Mouse (Mus musculus): ENCODE data around the gene Eif4e3.
A peak's percentile ranks its signal among the peaks of the same experiment; 100 is the strongest.

The Eif4e3 gene

DNA sequence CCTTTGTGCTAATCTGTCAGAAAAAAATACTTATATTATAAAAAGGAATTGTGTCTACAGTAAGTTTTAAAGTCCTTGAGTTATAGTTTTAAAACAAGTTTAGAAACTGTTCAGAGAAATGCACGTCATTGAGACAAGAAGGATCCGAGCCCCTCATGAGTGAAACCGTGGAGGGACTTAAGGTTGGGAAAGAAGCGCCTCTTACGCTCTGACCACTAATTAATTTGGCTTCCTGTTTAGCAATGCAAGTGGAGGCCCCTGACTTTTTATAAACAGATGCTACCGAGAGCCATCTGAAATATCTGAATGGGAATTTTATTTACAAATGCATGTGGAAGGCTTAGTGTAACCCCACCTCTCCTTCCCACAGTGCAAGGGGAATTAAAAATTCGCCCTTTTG is 41.3 kb downstream of the Eif4e3 start:
- no peak for DNase-seq (ENCODE audit: inconsistent age in 2 of 2, low spot score in 1 of 2)

DNA sequence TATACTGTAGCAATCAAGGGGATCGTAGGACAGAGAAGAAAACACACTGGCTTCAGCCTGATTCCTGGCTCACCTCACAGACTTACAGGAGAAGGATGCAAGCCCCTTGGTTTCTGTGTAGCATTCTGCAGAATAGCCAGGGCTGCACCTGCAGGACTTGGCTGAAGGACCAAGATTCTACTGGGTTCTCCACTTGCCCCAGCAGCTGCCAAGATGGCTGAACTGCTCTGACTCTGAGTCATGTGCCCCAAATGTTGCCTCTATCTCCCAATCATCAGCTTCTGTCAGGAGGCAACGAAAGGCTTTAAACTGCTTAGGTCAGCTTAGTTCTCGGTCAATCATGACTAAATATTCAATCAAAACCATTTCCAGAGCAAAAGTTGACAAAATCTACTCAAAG is 42.0 kb downstream of the Eif4e3 start:
- no peak for DNase-seq (ENCODE audit: inconsistent age in 2 of 2, low spot score in 1 of 2)

- DNase-seq (ENCODE audit: inconsistent age in 2 of 2, low spot score in 1 of 2), result peak in 1 of 2 experiments; percentile 44
Measured at GRCm38 (mm10) chr6:99623641-99624040, 42.9 kb downstream of the Eif4e3 start.

DNA sequence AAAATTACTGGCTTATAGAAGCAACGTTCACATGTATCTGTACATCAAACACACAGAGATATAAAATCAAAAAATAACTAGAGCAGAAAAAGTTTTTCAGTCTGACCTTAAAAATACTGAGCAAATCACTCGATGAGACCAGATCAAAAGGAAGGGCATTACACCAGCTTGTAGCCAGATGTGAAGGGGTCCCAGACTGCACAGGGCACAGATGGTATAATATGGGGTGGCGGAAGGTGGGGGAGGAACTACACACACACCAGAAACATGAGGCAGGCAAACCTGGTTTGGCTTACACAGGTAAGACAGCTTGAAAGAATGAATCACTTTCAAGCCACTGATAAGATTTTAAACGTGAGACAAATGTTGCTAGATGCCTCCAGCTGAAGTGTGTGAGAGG is 45.4 kb downstream of the Eif4e3 start:
- no peak for DNase-seq (ENCODE audit: inconsistent age in 2 of 2, low spot score in 1 of 2)

DNA sequence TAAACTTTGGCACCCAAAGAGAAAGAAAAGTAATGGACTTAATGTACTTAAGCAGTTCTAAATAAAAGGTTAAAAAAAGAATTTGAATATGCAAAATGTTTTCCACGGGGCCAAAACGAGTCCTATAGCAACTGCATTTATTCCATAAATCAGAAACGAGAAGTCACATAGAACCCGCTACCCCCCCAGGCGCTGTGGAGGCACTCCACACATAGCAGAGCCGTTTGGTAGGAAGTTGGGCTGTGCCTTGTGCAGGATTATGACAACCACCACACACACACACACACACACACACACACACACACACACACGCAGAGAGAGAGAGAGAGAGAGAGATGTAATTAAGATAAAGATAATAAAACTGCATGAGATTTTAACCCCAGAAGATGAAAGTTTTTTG is 46.1 kb downstream of the Eif4e3 start:
- DNase-seq (ENCODE audit: inconsistent age in 2 of 2, low spot score in 1 of 2), result no peak

GRCm38 (mm10) chr6:99619964-99620363 is 46.6 kb downstream of the Eif4e3 start:
- no peak for DNase-seq (ENCODE audit: inconsistent age in 2 of 2, low spot score in 1 of 2)

DNA sequence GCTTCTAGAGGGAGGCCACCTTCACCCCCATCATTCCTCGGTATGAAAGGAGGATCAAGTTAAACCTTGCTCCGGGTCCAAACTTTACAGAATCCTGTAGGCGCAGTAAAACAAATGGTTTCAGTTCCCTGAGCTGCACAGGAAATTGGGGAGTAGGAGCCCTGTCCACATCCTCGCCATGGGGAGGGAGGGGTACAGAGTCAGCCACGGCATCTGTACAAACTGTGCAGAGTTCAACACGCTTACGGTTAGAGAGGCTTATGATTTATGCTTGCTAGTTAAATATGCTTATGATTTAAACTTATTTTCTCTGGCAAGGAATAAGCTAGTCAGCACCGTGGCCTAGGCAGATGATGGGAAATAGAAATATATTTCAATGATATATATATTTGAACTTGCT is 47.1 kb downstream of the Eif4e3 start:
- no peak for DNase-seq (ENCODE audit: inconsistent age in 2 of 2, low spot score in 1 of 2)

- DNase-seq (ENCODE audit: inconsistent age in 2 of 2, low spot score in 1 of 2), result no peak
Measured at GRCm38 (mm10) chr6:99617867-99618266, 48.7 kb downstream of the Eif4e3 start.

DNA sequence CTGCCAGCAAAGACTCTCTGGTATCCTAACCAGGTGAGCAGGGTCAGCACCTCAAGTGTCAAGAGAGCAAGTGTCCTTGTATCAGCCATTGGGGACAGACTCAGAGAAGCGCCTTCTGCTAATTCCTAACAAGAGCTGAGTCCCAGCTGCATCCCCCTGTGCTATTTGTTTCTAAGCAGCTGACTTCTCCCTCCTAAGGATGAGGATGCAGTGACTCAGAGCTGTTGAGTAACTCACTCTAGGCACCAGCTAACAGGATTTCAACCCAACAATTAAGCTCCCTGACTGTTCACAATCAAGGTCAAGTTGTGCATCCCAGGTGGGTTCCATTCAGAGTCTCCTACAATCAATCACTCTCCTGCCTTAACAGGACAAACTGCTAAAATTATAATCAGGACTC is 49.2 kb downstream of the Eif4e3 start:
- no peak for DNase-seq (ENCODE audit: inconsistent age in 2 of 2, low spot score in 1 of 2)

DNA sequence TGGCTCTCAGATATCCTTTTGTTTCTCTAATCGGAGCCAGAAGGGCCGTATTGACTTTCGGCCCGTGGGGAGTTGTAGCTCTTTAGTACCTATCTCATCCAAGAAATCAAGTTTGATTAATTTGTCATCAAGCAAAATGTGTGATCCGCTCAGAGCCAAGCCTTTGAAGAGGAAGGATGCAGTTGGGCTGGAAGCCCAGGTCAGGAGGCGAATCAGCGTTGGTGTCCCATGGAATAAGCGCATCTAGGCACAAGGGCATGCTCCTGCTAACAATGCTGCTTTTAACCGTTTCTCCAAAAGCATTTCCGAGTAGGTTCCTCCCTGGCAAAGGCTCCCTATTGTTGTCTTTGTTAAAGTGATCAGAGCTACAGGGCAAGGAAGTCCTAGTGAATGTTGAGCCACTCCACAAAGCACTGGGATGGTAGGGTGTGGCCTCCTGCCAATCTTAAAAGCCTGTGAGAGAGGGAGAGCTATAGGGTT is 51.3 kb downstream of the Eif4e3 start:
- DNase-seq (ENCODE audit: inconsistent age in 2 of 2, low spot score in 1 of 2), result peak in 1 of 2 experiments; percentile 37

GRCm38 (mm10) chr6:99614566-99615271 is 51.9 kb downstream of the Eif4e3 start:
- DNase-seq (ENCODE audit: inconsistent age in 2 of 2, low spot score in 1 of 2), result no peak

DNA sequence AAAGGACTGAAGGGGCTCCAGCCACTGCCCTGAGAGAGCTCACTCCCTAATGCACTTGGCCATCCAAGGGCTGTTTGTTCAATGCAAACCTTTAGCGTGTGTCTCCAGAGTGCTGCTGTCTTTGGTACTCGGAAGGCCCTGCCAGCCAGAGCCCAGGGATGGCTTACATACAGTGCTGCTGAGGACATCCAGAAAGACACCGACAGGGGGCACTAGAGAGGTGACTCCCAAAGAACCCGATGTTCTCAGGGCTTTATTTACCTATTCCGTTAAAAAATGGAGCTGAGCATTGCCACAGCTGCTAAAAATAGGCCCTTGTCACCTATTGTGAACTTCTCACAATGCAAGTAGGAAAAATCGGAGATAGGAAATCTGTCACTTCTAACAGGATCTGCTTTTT is 54.7 kb downstream of the Eif4e3 start:
- DNase-seq (ENCODE audit: inconsistent age in 2 of 2, low spot score in 1 of 2), result no peak

GRCm38 (mm10) chr6:99610454-99611427 is 55.8 kb downstream of the Eif4e3 start:
- DNase-seq (ENCODE audit: inconsistent age in 2 of 2, low spot score in 1 of 2), result no peak

DNA sequence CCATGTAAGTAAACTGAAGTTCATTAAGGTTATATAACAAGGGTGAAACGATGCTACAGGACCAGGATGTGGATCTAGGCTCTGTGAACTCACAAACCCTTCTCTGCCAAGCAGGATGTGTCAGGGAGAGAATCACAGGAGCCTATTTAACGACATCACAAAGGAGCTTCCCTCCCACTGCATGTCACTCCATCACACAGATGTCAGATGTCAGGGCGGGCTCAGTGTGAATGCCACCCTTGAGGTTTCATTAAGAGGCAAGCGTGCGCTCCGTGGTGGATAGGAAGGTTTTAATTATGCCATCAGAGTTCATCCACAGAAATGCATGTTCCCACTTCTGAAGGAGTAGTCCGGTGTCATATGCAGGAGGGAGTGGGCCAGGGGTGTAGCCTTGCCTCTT is 60.5 kb downstream of the Eif4e3 start:
- DNase-seq (ENCODE audit: inconsistent age in 2 of 2, low spot score in 1 of 2), result no peak

DNA sequence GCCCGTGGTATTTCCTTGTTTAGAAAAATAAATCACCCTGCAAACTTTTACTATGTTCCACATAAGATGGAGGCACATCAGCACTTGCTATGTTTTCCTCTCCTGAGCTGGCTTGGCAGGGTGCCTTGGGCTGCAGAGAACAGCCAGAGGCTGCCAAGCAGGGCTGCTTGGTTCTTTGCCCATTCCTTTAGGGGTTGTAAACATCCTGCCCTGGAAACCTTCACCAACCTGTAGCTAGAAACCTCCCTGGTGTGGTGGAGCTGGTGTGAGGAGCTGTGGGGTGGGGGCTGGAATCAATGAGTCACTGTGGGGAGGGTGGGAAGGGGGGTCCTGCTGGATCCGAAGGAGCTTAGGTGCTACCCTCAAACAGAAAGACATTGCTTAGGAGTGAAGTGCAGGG is 61.8 kb downstream of the Eif4e3 start:
- DNase-seq (ENCODE audit: inconsistent age in 2 of 2, low spot score in 1 of 2), result peak in 1 of 2 experiments; percentile 48

- no peak for DNase-seq (ENCODE audit: inconsistent age in 2 of 2, low spot score in 1 of 2)
Measured at GRCm38 (mm10) chr6:99602434-99602833, 64.1 kb downstream of the Eif4e3 start.

DNA sequence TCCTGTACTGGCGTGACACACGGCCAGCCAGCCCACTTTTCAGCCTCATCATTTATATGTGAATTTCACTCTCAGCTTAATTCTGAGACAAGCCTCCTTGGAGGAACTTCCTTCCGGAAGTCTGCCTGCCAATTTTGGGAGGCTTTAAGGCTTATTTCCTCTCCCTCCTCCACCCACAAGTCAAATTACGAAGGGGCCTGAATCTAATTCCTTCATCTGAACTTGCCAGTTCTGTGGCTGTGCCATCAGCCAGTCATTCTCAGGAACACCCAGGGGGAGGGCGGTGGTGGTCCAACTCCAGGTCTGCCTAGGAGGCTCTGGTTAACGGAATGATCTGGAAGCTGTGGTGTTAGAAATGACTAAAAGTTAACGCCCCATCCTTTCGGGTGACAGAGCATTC is 65.7 kb downstream of the Eif4e3 start:
- DNase-seq (ENCODE audit: inconsistent age in 2 of 2, low spot score in 1 of 2), result no peak

- DNase-seq (ENCODE audit: inconsistent age in 2 of 2, low spot score in 1 of 2), result peak; percentile 53 to 84
Measured at GRCm38 (mm10) chr6:99600168-99600793, 66.3 kb downstream of the Eif4e3 start.

DNA sequence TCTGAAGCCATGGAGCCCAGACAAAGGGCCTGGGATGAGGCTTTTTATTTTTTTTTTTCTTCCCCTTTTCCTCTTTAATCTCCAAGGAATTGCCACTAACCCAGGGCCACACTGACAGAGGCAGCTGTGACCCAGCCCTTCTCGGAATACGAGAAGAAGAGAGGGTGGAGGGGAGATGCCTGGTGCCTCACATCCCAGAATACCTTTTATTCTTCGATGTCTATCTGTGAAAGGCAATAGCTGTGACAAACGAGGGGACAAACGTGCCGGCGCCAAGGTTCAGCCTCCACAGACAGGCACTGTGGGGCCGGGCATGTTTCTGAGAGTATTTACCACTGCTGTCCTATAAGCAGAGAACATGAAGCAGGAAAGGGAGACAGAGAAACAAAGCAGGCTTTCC is 66.9 kb downstream of the Eif4e3 start:
- DNase-seq (ENCODE audit: inconsistent age in 2 of 2, low spot score in 1 of 2), result no peak

GRCm38 (mm10) chr6:99599229-99599628 is 67.3 kb downstream of the Eif4e3 start:
- no peak for DNase-seq (ENCODE audit: inconsistent age in 2 of 2, low spot score in 1 of 2)

DNA sequence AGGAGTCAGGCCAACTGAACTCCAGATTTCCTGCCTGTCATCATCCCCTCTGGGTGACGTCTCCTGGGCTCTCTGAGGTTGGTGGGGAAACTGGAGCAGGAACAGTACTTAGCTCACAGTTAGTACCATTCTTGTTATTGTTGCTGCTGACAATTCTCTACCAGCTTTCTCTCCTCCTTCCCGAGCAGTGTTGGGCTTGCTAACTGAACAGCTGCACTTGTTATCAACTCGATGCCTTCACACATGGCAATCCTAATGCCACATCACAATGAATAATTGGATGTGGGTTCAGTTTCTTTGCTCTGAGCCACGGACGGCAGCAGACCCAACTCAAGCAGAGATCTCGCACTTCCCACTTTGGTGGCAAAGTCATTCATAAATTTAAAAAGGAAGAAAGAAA is 89.5 kb downstream of the Eif4e3 start:
- DNase-seq (ENCODE audit: inconsistent age in 2 of 2, low spot score in 1 of 2), result no peak

- no peak for DNase-seq (ENCODE audit: inconsistent age in 2 of 2, low spot score in 1 of 2)
Measured at GRCm38 (mm10) chr6:99575633-99576032, 90.9 kb downstream of the Eif4e3 start.

All from adrenal gland, adult (tissue).